Mouse (Mus musculus) spleen, adult 2 months (tissue): ENCODE data around the gene Krt25.

Source experiments
- CTCF ChIP-seq: fragments of 200-500 bp; IDR thresholded peaks from 2 replicates; pipeline ENCODE4 v1.5.1; 2011; ENCODE audit warnings: mild to moderate bottlenecking, inconsistent platforms; ENCODE audit not compliant: insufficient read depth, insufficient read length, insufficient replicate concordance; ENCODE audit errors: extremely low read depth
- POLR2A ChIP-seq: fragments of 200-500 bp; IDR thresholded peaks from 2 replicates; pipeline ENCODE4 v1.6.1; 2011; ENCODE audit warnings: low read depth, low read length, inconsistent platforms

DNA sequence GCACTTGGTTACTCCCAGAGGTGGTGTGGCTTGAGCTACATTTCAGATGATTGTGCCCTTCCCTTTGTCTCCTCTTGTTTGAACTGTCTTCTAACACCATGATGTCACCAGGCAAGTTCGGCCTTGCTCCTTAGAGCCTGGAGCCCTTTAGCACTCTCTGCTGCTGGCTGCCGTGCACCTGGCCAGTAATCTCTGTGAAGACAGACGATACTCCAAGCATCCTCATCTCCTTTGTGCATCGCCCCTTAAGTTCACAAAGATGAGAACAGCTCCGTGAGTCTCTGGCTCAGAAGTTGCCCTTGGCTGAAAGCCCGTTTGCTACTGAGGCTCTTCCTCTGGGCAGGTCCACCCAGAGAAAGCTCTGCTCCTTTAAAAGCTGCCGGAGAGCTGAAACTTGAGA lies 46.0 kb downstream of the Krt25 start:
- TF ChIP-seq CTCF (no peak), POLR2A (no peak)
